Mouse (Mus musculus): ENCODE measurements around the gene Nat8f2.
A peak's percentile ranks its signal among the peaks of the same experiment; 100 is the strongest.
"Not testable (repeated sequence)": the region's sequence is repeated elsewhere in the genome, so short reads cannot be mapped to it uniquely, and the experiment has no call there.

Nat8f2 gene

GRCm38 (mm10) chr6:85869006-85869405 lies at the start of gene Nat8f2:
Gene Nat8f2, minus strand, starts transcription at chr6:85869158.
- not testable (repeated sequence) for DNase-seq (ENCODE audit: low spot score in 2 of 2)

DNA sequence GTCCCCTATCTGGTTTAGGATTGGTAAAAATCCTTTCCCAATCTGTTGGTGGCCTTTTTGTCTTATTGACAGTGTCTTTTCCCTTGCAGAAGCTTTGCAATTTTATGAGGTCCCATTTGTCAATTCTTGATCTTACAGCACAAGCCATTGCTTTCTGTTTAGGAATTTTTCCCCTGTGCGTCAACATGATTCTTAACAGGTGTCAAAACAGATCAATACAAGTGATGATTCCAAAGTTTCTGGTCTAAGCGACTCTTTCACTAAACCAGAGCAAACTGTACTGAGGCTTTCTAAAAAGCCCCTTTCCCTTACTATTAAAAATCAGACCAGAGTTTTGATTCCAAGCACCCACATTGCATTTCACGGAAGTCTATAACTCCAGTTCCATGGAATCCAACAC lies 49.4 kb upstream of the Nat8f2 start:
- DNase-seq (ENCODE audit: low spot score in 2 of 2) = not testable (repeated sequence)

- DNase-seq (ENCODE audit: low spot score in 2 of 2) = no peak
Observed at GRCm38 (mm10) chr6:85916596-85916995, 47.6 kb upstream of the Nat8f2 start.

DNA sequence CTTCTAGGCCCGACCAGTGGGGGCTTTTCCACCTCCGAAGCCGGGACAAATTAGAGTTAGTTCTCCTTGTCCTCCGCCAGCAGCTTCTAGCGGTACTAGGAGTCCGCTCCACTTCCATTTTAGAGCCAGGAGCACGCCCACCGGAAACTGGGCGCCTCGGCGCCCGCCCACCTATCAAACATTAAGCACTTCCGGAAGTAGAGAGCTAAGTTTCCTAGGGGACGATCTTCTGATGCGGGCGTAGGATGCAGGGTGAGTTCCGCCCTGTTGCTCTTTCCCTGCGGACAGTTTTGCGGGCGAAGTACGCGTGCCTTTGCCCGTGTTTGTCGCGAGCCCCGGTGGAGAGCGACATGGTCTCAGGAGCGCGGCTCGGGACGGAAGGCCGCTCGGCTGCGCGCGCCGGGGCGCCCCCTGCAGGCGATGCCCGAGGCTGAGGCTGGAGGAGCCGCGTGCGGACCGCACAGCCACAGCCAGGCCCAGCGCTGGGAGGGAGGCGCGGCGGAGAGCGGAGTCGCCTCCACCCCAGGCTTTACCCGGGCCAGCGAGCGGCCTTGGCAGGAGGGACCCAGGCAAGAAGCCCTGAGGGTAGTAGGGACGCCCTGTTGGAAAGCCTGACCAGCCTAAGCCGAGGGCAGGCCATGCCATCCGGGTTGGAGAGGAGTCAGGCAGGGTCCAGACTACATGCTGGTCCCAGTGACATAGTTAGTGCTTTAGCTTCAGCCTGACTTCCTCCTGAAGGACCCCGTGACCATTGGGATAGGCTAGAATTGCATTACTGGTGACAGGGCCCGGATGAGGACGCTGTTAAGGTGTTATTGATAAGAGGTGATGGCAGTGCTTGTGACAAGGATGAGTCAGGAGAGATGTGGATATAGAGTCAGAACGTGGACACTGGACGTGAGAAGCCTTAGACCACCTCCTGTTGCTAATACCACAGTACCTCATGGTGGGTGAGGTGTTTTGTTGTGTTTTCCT lies 46.9 kb upstream of the Nat8f2 start, which contains the start of gene Nat8f1:
Gene Nat8f1, minus strand, starts transcription at position 149 of the 975 bp plus-strand sequence.
- DNase-seq (ENCODE audit: low spot score in 2 of 2) = peak; percentile 73 to 78

GRCm38 (mm10) chr6:85915141-85915538 lies 46.2 kb upstream of the Nat8f2 start:
- DNase-seq (ENCODE audit: low spot score in 2 of 2) = peak in 1 of 2 experiments; percentile 14

GRCm38 (mm10) chr6:85911587-85911986 lies 42.6 kb upstream of the Nat8f2 start, which contains the start of gene Tprkb:
Gene Tprkb, plus strand, starts transcription at chr6:85911865.
- DNase-seq (ENCODE audit: low spot score in 2 of 2) = no peak

DNA sequence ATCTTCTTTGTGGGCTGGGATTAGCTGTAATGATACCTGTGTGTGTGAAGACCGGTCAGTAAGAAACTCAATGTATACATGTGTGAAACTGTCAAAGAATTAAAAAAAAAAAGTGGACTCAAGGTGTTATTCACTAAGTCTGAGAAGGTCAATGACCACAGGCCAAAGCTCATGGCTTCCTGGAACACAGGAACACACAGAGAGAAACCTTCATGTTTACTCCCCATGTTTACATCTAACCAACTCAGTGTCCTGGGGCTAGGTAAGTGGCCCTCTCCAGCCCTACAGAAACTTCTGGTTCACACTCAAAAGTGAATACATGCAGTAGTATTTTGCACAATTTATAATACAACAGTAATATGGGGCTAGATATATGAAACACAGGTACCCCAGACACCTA lies 40.7 kb upstream of the Nat8f2 start:
- DNase-seq (ENCODE audit: low spot score in 2 of 2) = no peak

DNA sequence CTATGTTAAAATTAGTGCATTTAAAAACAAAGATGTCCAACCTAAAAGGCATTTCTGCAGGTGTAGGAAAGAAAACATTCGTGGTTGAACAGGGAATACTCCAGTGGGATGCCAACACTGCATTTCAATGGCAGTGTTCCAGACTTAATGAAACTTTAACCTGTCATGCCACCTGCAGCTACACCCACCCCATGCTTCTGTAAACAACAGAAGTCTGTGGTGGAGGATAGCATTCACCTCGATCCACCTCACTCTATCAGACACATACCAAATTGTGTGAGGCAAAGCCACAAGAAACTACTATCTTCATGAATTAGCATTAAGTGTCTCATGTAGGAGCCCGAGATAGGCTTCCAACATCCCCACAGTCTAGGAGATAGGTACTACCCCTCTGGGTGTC lies 39.4 kb upstream of the Nat8f2 start:
- DNase-seq (ENCODE audit: low spot score in 2 of 2) = no peak

GRCm38 (mm10) chr6:85906911-85907351 lies 38.0 kb upstream of the Nat8f2 start:
- not testable (repeated sequence) for DNase-seq (ENCODE audit: low spot score in 2 of 2)

DNA sequence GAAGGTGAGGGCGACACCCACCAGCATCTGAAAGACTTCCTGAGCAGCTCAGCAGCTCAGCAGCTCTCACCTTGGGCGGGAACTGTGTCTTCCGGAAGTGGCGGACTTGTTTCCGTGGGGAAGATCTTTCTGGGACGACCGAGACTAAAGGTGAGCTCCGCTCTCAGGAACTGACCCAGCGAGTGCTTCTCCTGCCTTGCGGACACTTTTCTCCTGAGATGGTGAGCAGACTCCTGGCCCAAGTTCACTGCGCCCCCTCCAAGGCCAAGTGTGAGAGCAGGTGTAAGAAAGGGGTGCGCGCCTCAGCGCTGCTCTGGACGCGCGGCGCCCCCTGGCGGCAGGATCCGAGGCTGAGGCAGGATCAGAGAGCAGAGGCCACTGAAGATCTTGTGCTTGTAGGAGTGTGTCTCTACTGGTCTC lies 35.7 kb upstream of the Nat8f2 start, which contains the start of gene Nat8f4:
Gene Nat8f4, minus strand, starts transcription at position 243 of the 420 bp plus-strand sequence.
- DNase-seq (ENCODE audit: low spot score in 2 of 2) = peak; percentile 80 to 87

DNA sequence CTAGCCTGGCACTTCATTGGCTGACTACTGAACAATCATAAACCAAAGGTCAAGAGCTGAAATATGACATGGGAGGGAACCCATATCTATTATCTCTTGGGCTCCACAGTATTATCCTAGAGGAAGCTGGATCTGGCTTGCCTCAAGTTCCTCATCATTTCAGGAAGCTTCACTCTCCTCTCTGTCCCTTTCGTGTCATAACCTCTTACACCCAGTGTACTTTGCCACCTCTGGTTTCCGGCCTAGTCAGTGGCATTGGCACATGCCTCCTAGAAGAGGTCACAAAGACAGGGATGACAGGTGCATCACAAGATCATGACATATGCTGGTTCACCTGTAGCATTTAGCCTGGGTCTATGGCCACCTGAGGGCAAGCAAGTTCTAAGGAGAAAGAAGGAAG lies 33.3 kb upstream of the Nat8f2 start:
- DNase-seq (ENCODE audit: low spot score in 2 of 2) = no peak

DNA sequence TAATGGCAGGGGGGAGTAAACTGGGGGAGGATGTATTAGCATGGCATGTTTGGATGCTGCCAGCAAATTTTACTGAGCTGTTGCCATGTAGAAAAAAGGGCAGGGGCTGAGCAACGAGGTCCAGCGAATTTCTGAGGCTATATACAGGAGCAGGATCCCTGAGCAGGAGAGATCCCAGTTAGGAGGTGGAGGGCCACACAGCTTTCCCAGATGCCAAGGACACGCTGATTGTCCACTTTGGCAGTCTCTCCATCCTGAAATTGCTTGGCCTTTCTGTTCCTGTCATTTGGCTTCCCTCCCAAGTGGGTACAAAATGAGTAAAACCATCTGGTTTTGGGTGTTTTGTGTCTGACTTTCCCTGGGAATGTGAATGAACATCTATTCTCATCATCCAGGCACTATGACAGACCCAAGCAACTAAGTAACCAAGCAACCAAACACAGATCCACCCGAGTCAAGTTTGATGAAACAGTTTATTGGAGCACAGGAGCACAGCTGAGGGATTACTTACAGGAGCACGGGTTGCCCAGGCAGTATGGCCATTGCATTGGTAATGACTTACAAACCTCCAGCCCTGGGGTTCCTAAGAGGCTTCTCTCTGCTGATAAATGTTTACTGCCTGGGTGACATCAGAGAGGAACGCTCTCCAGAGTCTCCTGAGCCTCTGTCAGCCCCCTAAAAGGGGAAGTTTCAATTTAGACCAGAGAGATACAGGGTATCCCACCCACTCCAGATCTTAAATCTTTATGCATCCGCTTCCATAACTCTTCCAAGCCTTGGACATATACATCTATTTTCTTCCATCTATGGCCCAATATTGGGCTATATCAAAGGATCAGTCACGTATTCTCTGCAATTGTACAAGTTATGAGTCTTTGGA lies 29.9 kb upstream of the Nat8f2 start:
- DNase-seq (ENCODE audit: low spot score in 2 of 2) = not testable (repeated sequence)

DNA sequence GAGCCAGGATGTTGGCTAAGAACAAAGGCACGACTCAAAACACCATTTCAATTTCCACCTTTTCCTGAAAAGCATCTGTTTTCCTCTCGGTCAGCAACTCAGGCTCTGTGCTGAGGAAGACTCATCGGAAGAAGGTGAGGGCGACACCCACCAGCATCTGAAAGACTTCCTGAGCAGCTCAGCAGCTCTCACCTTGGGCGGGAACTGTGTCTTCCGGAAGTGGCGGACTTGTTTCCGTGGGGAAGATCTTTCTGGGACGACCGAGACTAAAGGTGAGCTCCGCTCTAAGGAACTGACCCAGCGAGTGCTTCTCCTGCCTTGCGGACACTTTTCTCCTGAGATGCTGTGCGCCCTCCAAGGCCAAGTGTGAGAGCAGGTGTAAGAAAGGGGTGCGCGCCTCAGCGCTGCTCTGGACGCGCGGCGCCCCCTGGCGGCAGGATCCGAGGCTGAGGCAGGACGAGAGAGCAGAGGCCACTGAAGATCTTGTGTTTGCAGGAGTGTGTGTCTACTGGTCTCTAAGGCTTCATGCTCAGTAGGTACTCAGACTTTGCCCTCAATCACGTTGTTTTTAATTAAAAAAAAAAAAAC lies 26.2 kb upstream of the Nat8f2 start:
- not testable (repeated sequence) for DNase-seq (ENCODE audit: low spot score in 2 of 2)

DNA sequence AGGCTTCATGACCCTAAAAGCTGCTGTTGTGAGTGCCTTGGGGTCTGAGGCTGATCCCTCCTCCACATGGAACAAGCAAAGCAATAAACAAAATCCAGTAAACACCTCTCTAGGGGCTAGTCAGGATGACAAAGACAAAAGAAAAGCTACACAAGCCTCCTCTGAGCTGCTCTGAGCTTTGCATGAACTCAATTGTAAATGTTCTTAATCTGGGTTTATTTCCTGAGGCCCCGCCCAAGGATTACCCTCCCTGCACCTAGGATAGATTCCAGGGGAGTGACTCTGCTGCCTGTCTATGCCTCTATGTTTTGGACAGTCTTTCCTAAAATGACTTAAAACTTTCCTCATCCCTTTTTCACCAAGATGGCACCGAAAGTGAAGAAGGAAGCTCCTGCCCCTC lies 20.0 kb upstream of the Nat8f2 start:
- DNase-seq (ENCODE audit: low spot score in 2 of 2) = no peak

DNA sequence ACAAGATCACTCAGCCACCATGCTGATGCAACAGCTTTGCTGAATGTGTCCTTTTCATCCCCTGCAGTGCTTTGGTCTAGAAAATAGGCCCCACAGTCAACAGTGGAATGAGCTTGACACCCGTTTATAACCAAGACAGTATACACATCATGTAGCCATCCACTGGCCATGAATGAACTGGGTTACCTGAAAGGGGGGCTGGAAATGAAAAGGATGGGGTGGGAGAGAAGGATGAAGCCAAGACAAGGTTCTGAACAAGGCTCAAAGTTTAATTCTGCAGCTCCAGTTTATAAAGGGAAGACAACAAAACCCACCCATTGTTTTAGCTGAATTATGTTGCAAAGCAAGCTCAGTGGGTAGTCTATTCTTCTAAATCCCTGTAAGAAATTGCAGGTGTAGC lies 15.4 kb upstream of the Nat8f2 start:
- no peak for DNase-seq (ENCODE audit: low spot score in 2 of 2)

DNA sequence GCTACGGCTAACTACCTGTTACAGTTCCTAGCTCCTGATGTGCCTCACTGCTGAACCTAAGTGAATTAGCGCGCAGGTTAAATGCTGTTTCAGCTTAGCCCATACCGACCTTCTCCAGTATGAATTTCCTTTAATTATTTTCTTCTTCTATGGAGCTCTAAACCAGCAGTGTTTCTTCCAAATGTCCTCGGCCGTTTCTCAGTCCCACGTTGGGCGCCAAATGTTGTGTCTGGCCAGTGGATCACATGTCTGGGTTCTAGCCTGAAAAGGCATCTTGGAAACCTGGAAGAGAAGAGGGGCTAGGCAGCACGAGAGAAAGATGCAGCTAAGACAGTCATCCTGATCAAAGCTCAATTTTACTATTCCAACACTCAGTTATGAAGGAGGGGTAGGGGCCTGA lies 14.3 kb upstream of the Nat8f2 start:
- DNase-seq (ENCODE audit: low spot score in 2 of 2) = not testable (repeated sequence)

DNA sequence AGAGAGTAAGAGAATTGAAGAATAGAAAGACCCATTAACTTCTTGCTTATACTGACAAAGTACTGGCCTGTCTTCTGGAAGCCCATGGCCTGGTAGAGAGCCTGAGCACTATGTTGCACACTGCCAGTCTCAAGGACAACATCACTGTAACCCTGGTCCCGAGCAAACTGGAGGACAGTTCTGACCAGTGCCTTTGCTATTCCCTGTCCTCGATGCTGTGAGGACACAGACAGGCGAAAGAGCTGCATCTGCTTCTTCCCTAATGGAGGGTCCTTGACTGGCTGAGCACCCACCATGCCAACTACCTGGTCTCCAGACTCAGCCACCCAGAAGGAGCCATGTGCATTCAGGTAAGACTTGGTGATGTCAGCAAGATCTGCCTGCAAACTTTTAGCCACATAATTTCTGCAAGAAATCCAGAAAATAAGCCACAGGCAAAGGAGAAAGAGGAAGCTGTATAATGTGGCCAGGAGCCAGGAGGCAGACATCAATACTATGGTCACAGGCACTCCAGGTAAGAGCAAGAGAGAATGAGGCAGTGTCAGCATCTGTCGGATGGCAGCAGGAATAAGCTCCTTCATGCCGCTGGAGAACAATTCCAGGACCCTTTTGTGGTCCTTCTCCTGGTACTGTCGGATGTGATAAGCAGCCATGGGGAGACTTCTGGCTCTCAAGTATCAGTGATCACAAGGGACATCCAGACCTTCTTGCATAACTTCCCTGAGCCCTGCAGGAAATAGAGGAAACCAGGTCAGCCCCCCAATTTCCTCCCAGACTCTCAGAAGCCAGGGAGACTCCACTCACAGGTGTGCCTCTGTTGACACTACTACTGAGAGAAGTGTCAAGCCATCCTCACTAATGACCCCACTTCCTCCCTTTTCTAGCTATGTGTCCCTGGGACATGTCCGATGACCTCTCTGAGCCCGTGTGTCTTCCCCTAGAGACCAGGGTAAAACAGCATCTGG lies 950 bp downstream of the Nat8f2 start:
- no peak for DNase-seq (ENCODE audit: low spot score in 2 of 2)

DNA sequence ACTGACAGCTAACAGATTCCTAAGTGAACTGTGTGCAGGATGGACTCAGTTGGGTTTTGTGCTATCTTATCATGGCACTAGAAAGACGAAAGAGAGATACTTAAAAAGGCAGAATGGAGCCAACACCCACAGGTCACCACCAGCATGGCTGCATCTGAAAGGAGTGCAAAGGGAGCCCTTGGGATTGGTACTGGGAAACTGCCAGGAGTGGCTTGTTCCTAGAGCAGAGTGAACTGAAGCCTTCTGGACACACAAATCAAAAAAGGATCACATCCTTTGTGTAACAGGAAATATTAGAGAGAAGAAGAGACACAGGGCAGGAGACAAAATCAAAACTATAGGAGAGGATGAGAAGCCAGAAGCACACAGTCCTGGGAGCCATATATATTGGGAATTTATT lies 2.0 kb downstream of the Nat8f2 start:
- DNase-seq (ENCODE audit: low spot score in 2 of 2) = not testable (repeated sequence)

DNA sequence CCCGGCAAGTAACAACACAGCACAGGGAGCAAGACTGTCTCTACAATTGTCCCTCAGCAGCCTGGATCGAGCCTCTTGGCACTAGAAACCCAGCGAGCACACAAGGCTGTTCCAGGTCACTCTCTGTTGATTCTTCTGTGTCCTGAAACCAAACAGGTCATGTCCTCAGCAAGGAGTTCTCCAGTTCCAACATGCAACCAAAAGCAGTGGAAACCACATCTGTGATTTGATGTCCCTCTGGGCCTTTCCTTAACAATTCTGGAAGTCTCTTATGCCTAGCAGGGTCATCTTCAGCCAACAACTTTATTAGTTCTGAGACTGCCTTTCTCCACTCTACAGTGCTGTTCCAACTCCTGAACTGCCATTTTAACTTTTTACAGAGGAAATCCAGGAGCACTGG lies 2.8 kb downstream of the Nat8f2 start:
- not testable (repeated sequence) for DNase-seq (ENCODE audit: low spot score in 2 of 2)

GRCm38 (mm10) chr6:85864900-85865639 lies 3.9 kb downstream of the Nat8f2 start:
- DNase-seq (ENCODE audit: low spot score in 2 of 2) = not testable (repeated sequence)
